Mouse (Mus musculus) MEL (cell line): Measurements from ENCODE around the gene Ddx54. TPM values are rescaled to one million over a fixed set of nuclear protein-coding genes. Genes with fewer than 3 reads are reported as not detected.
A peak's percentile ranks its signal among the peaks of the same experiment; 100 is the strongest.

ENCODE experiments used
- DNase-seq: peaks from one replicate; pipeline ENCODE4 v3.0.0; 2011; ENCODE audit warnings: low read depth, low spot score
- H3K27ac ChIP-seq: 2 replicates; pipeline ENCODE4 v1.5.1; 2012; ENCODE audit warnings: low read depth, mild to moderate bottlenecking, control low read depth, low read length, moderate library complexity; ENCODE audit not compliant: control insufficient read depth
- H3K27me3 ChIP-seq, 2 experiments: fragments of 150-350 bp in 1 of 2; sonication (generic) in 1 of 2; 2 replicates each; pipeline ENCODE4 v1.6.1; 2012; ENCODE audit warnings: low read length in 2 of 2, mild to moderate bottlenecking in 2 of 2, improper control_type of control experiment in 1 of 2, moderate library complexity in 1 of 2; ENCODE audit not compliant: insufficient read depth in 2 of 2, control insufficient read depth in 1 of 2
- H3K36me3 ChIP-seq, 2 experiments: 2 replicates each; pipeline ENCODE4 v1.6.1; 2012 to 2014; ENCODE audit warnings: low read length in 2 of 2, improper control_type of control experiment in 1 of 2, inconsistent platforms in 1 of 2, mild to moderate bottlenecking in 1 of 2; ENCODE audit not compliant: insufficient read depth in 2 of 2, control insufficient read depth in 1 of 2
- H3K4me1 ChIP-seq, 2 experiments: fragments of 150-350 bp in 1 of 2; sonication (generic) in 1 of 2; 2 replicates each; pipeline ENCODE4 v1.6.1; 2012; ENCODE audit warnings: low read length in 2 of 2, improper control_type of control experiment in 1 of 2, mild to moderate bottlenecking in 1 of 2; ENCODE audit not compliant: insufficient read depth in 2 of 2, control insufficient read depth in 1 of 2
- H3K4me3 ChIP-seq, 2 experiments: fragments of 150-350 bp in 1 of 2; sonication (generic) in 1 of 2; 2 replicates each; pipeline ENCODE4 v1.5.1; 2012; ENCODE audit warnings: low read depth in 2 of 2, low read length in 2 of 2, mild to moderate bottlenecking in 2 of 2, moderate library complexity in 2 of 2, control low read depth in 1 of 2, improper control_type of control experiment in 1 of 2; ENCODE audit not compliant: control insufficient read depth in 1 of 2, insufficient read depth in 1 of 2
- H3K79me2 ChIP-seq: 2 replicates; pipeline ENCODE4 v1.6.1; 2012; ENCODE audit warnings: mild to moderate bottlenecking, low read length, moderate library complexity; ENCODE audit not compliant: control insufficient read depth, poor library complexity, insufficient read depth
- H3K9ac ChIP-seq: 2 replicates; pipeline ENCODE4 v1.6.1; 2012; ENCODE audit warnings: low read depth, mild to moderate bottlenecking, control low read depth, low read length, moderate library complexity; ENCODE audit not compliant: control insufficient read depth, poor library complexity, severe bottlenecking
- H3K9me3 ChIP-seq: fragments of 150-350 bp; sonication (generic); replicated peaks from 2 replicates; pipeline ENCODE4 v1.6.1; 2012; ENCODE audit warnings: mild to moderate bottlenecking, low read length, improper control_type of control experiment, moderate library complexity; ENCODE audit not compliant: insufficient read depth
- BHLHE40 ChIP-seq: IDR thresholded peaks from 2 replicates; pipeline ENCODE4 v1.6.1; 2012; ENCODE audit warnings: low read depth, mild to moderate bottlenecking, inconsistent platforms, low read length, improper control_type of control experiment, borderline replicate concordance
- CHD1 ChIP-seq: IDR thresholded peaks from 2 replicates; pipeline ENCODE4 v1.6.1; 2012; ENCODE audit warnings: low read depth, mild to moderate bottlenecking, inconsistent platforms, low read length, improper control_type of control experiment
- CTCF ChIP-seq, 3 experiments: IDR thresholded peaks in 2 of 3; conservative IDR thresholded peaks in 1 of 3; 2 replicates each; pipeline ENCODE4 v1.5.1; 2011 to 2012; ENCODE audit warnings: low read length in 3 of 3, low read depth in 2 of 3, mild to moderate bottlenecking in 2 of 3, improper control_type of control experiment in 1 of 3, inconsistent platforms in 1 of 3, mixed read lengths in 1 of 3, moderate library complexity in 1 of 3; ENCODE audit not compliant: control insufficient read depth in 1 of 3, insufficient read depth in 1 of 3, poor library complexity in 1 of 3, severe bottlenecking in 1 of 3
- E2F4 ChIP-seq: IDR thresholded peaks from 2 replicates; pipeline ENCODE4 v1.6.1; 2011; ENCODE audit warnings: low read depth, low read length, improper control_type of control experiment, borderline replicate concordance
- EP300 ChIP-seq, 2 experiments: IDR thresholded peaks; 2 replicates each; pipeline ENCODE4 v1.6.1; 2011; ENCODE audit warnings: improper control_type of control experiment in 2 of 2, low read length in 2 of 2, low read depth in 1 of 2, mild to moderate bottlenecking in 1 of 2
- GABPA ChIP-seq: IDR thresholded peaks from 2 replicates; pipeline ENCODE4 v1.6.1; 2012; ENCODE audit warnings: low read depth, mild to moderate bottlenecking, inconsistent platforms, low read length, improper control_type of control experiment, moderate library complexity
- GATA1 ChIP-seq: IDR thresholded peaks from 2 replicates; pipeline ENCODE4 v1.6.1; 2011; ENCODE audit warnings: low read depth, low read length, improper control_type of control experiment
- HCFC1 ChIP-seq: IDR thresholded peaks from 2 replicates; pipeline ENCODE4 v1.6.1; 2012; ENCODE audit warnings: low read depth, mild to moderate bottlenecking, inconsistent platforms, low read length, improper control_type of control experiment, moderate library complexity
- JUND ChIP-seq: IDR thresholded peaks from 2 replicates; pipeline ENCODE4 v1.6.1; 2011; ENCODE audit warnings: low read depth, mild to moderate bottlenecking, improper control_type of control experiment, low read length
- KAT2A ChIP-seq: conservative IDR thresholded peaks from 2 replicates; pipeline ENCODE4 v1.6.1; 2012; ENCODE audit warnings: low read depth, low read length, improper control_type of control experiment, inconsistent platforms
- MAX ChIP-seq: IDR thresholded peaks from 2 replicates; pipeline ENCODE4 v1.6.1; 2011; ENCODE audit warnings: low read length, improper control_type of control experiment
- MAZ ChIP-seq: IDR thresholded peaks from 2 replicates; pipeline ENCODE4 v1.6.1; 2012; ENCODE audit warnings: low read depth, mild to moderate bottlenecking, inconsistent platforms, low read length, improper control_type of control experiment
- MEF2A ChIP-seq: IDR thresholded peaks from 2 replicates; pipeline ENCODE4 v1.6.1; 2014; ENCODE audit warnings: low read depth, mild to moderate bottlenecking, inconsistent platforms, low read length, improper control_type of control experiment; ENCODE audit not compliant: poor library complexity, insufficient replicate concordance, severe bottlenecking; ENCODE audit errors: extremely low read depth
- MXI1 ChIP-seq: IDR thresholded peaks from 2 replicates; pipeline ENCODE4 v1.6.1; 2011; ENCODE audit warnings: mild to moderate bottlenecking, low read depth, low read length, improper control_type of control experiment
- MYB ChIP-seq: IDR thresholded peaks from 2 replicates; pipeline ENCODE4 v1.6.1; 2011; ENCODE audit warnings: mild to moderate bottlenecking, low read depth, low read length, improper control_type of control experiment
- MYC ChIP-seq: IDR thresholded peaks from 2 replicates; pipeline ENCODE4 v1.6.1; 2011; ENCODE audit warnings: low read depth, mild to moderate bottlenecking, low read length, improper control_type of control experiment, moderate library complexity
- NRF1 ChIP-seq: IDR thresholded peaks from 2 replicates; pipeline ENCODE4 v1.6.1; 2014; ENCODE audit warnings: low read depth, mild to moderate bottlenecking, inconsistent platforms, low read length, improper control_type of control experiment, moderate library complexity; ENCODE audit not compliant: poor library complexity, insufficient read depth, severe bottlenecking
- POLR2A ChIP-seq, 2 experiments: IDR thresholded peaks; 2 replicates each; pipeline ENCODE4 v1.6.1; 2011 to 2012; ENCODE audit warnings: low read length in 2 of 2, mild to moderate bottlenecking in 2 of 2, control low read depth in 1 of 2, improper control_type of control experiment in 1 of 2, low read depth in 1 of 2, moderate library complexity in 1 of 2; ENCODE audit not compliant: control insufficient read depth in 1 of 2, insufficient read depth in 1 of 2, poor library complexity in 1 of 2
- POLR2AphosphoS2 ChIP-seq: IDR thresholded peaks from 2 replicates; pipeline ENCODE4 v1.6.1; 2011; ENCODE audit warnings: low read length, improper control_type of control experiment
- POLR2AphosphoS5 ChIP-seq: IDR thresholded peaks from 2 replicates; pipeline ENCODE4 v1.6.1; 2012; ENCODE audit warnings: low read depth, borderline replicate concordance, mild to moderate bottlenecking, inconsistent platforms, low read length, moderate library complexity, mixed read lengths
- RAD21 ChIP-seq: IDR thresholded peaks from 2 replicates; pipeline ENCODE4 v1.6.1; 2011; ENCODE audit warnings: mild to moderate bottlenecking, low read depth, low read length, improper control_type of control experiment
- RCOR1 ChIP-seq: IDR thresholded peaks from 2 replicates; pipeline ENCODE4 v1.6.1; 2012; ENCODE audit warnings: low read depth, mild to moderate bottlenecking, inconsistent platforms, low read length, improper control_type of control experiment
- SIN3A ChIP-seq: IDR thresholded peaks from 2 replicates; pipeline ENCODE4 v1.6.1; 2012; ENCODE audit warnings: low read length, improper control_type of control experiment, inconsistent platforms
- SMC3 ChIP-seq: IDR thresholded peaks from 2 replicates; pipeline ENCODE4 v1.6.1; 2011; ENCODE audit warnings: low read depth, low read length, improper control_type of control experiment
- TAL1 ChIP-seq: IDR thresholded peaks from 2 replicates; pipeline ENCODE4 v1.6.1; 2012; ENCODE audit warnings: mild to moderate bottlenecking, inconsistent platforms, low read length, moderate library complexity, mixed read lengths
- TBP ChIP-seq: IDR thresholded peaks from 2 replicates; pipeline ENCODE4 v1.8.0; 2011; ENCODE audit warnings: low read depth, low read length, improper control_type of control experiment
- TCF12 ChIP-seq: IDR thresholded peaks from 2 replicates; pipeline ENCODE4 v1.6.1; 2014; ENCODE audit warnings: low read depth, mild to moderate bottlenecking, inconsistent platforms, low read length, improper control_type of control experiment, moderate library complexity
- UBTF ChIP-seq: IDR thresholded peaks from 2 replicates; pipeline ENCODE4 v1.6.1; 2012; ENCODE audit warnings: low read depth, mild to moderate bottlenecking, inconsistent platforms, low read length, improper control_type of control experiment, moderate library complexity, borderline replicate concordance; ENCODE audit not compliant: insufficient read depth
- USF1 ChIP-seq: IDR thresholded peaks from 2 replicates; pipeline ENCODE4 v1.6.1; 2014; ENCODE audit warnings: low read depth, mild to moderate bottlenecking, inconsistent platforms, low read length, improper control_type of control experiment, moderate library complexity
- USF2 ChIP-seq, 2 experiments: IDR thresholded peaks; 2 replicates each; pipeline ENCODE4 v1.6.1; 2011 to 2012; ENCODE audit warnings: improper control_type of control experiment in 2 of 2, low read length in 2 of 2, borderline replicate concordance in 1 of 2, inconsistent platforms in 1 of 2, low read depth in 1 of 2, mild to moderate bottlenecking in 1 of 2; ENCODE audit not compliant: insufficient read depth in 1 of 2
- ZC3H11A ChIP-seq: IDR thresholded peaks from 2 replicates; pipeline ENCODE4 v1.6.1; 2012; ENCODE audit warnings: low read depth, mild to moderate bottlenecking, inconsistent platforms, low read length, improper control_type of control experiment
- ZMIZ1 ChIP-seq: IDR thresholded peaks from 2 replicates; pipeline ENCODE4 v1.6.1; 2012; ENCODE audit warnings: low read depth, mild to moderate bottlenecking, inconsistent platforms, low read length, improper control_type of control experiment, moderate library complexity
- ZNF384 ChIP-seq: IDR thresholded peaks from 2 replicates; pipeline ENCODE4 v1.6.1; 2012; ENCODE audit warnings: low read depth, mild to moderate bottlenecking, inconsistent platforms, low read length, improper control_type of control experiment
- polyA plus RNA-seq, 2 experiments: library from polyadenylated mRNA; stranded (reverse) in 1 of 2; unstranded in 1 of 2; fragments of >175 nt in 1 of 2; fragments of >200 nt in 1 of 2; gene quantifications; 2 replicates each; pipeline versions ENCODE4 v1.2.1 to v1.2.4; 2012; ENCODE audit warnings: low replicate concordance in 2 of 2, low read depth in 1 of 2; ENCODE audit not compliant: insufficient read length in 2 of 2, insufficient read depth in 1 of 2, missing spikeins in 1 of 2
- total RNA-seq: library from RNA; depleted of rRNA; stranded (reverse); fragments of 300-350 nt; gene quantifications from 2 replicates; pipeline ENCODE4 v1.2.3, GENCODE M21; 2012

Gene Ddx54
- total and polyA plus RNA-seq, 3 experiments, result 73.8 to 99.9 TPM; not detected in 1

GRCm38 (mm10) chr5:120673626-120674025 is 61.1 kb downstream of the Ddx54 start:
- Histone ChIP-seq H3K9me3 (no peaks in the 10 kb centered on the region), H3K27ac (no peak overlapping the region), H3K4me1 (no peaks in the 10 kb centered on the region), H3K79me2 (no peaks in the 10 kb centered on the region), H3K9ac (no peak overlapping the region), H3K36me3 (no peaks in the 10 kb centered on the region), H3K4me3 (no peak overlapping the region), H3K27me3 (no peaks in the 10 kb centered on the region)
- peak; percentile 79 for DNase-seq
- TF ChIP-seq USF2 (IDR thresholded peaks at IDR 0.05; ENCODE audit: borderline replicate concordance in 1 of 2, insufficient read depth in 1 of 2, low read depth in 1 of 2, low read length in 2 of 2) (no peak), SIN3A (no peak), RCOR1 (peak; percentile 54; the same call in 1 of the 2 replicates), UBTF (no peak), MXI1 (no peak), ZC3H11A (peak; percentile 73), GABPA (no peak), USF1 (no peak), KAT2A (no peak), RAD21 (peak; percentile 88), JUND (no peak), TCF12 (peak; percentile 49; the same call in 1 of the 2 replicates), POLR2AphosphoS5 (no peak), MYC (no peak), E2F4 (no peak), HCFC1 (no peak), POLR2AphosphoS2 (no peak), POLR2A (IDR thresholded peaks at IDR 0.05; ENCODE audit: control insufficient read depth in 1 of 2, insufficient read depth in 1 of 2, low read depth in 1 of 2, low read length in 2 of 2, poor library complexity in 1 of 2) (no peak), ZNF384 (no peak), MAZ (no peak), ZMIZ1 (no peak), EP300 (IDR thresholded peaks at IDR 0.05; ENCODE audit: low read depth in 1 of 2, low read length in 2 of 2) (0 out of 4 replicates have a peak, but pooled peaks of 1 of the 2 experiments have one; percentile 35), TBP (no peak), MAX (no peak), MYB (no peak), CTCF (IDR thresholded peaks at IDR 0.05 in 2 of 3, conservative IDR thresholded peaks at IDR 0.05 in 1 of 3; ENCODE audit: control insufficient read depth in 1 of 3, insufficient read depth in 1 of 3, low read depth in 2 of 3, low read length in 3 of 3, poor library complexity in 1 of 3, severe bottlenecking in 1 of 3) (peak; percentile 90 to 96 (median 96)), SMC3 (peak; percentile 77), CHD1 (no peak), GATA1 (peak; percentile 67), TAL1 (no peak), MEF2A (no peak), NRF1 (no peak), BHLHE40 (no peak)
